Mouse (Mus musculus) heart, postnatal 0 days (tissue): ENCODE data around the gene Foxp1. TPM values are rescaled to one million over a fixed set of nuclear protein-coding genes. Genes with fewer than 3 reads are reported as not detected.

ENCODE experiments used
- ATAC-seq: fragments of 200-750 bp; cut with Nextera tagmentation; 2 replicates; pipeline ENCODE4 v1.8.0; 2017; ENCODE audit warnings: low read depth, moderate number of reproducible peaks, moderate library complexity; ENCODE audit not compliant: insufficient read depth
- DNase-seq: peaks from one replicate; pipeline ENCODE4 v3.0.0-alpha.2; 2016; ENCODE audit warnings: low spot score
- H3K27ac ChIP-seq: fragments of 300-500 bp; sonication (generic); 2 replicates; pipeline ENCODE4 v1.5.1; 2014; ENCODE audit warnings: low read depth, mild to moderate bottlenecking
- H3K27me3 ChIP-seq: fragments of 300-500 bp; sonication (generic); 2 replicates; pipeline ENCODE4 v1.6.1; 2014; ENCODE audit warnings: low read length, mixed read lengths; ENCODE audit not compliant: control insufficient read depth, insufficient read depth
- H3K36me3 ChIP-seq: fragments of 300-500 bp; sonication (generic); replicated peaks from 2 replicates; pipeline ENCODE4 v1.6.1; 2014; ENCODE audit warnings: low read length, mixed read lengths; ENCODE audit not compliant: control insufficient read depth, insufficient read depth
- H3K4me1 ChIP-seq: fragments of 300-500 bp; sonication (generic); 2 replicates; pipeline ENCODE4 v1.6.1; 2014; ENCODE audit warnings: antibody characterized with exemption; ENCODE audit not compliant: control insufficient read depth, insufficient read depth
- H3K4me2 ChIP-seq: fragments of 300-500 bp; sonication (generic); 2 replicates; pipeline ENCODE4 v1.6.1; 2014; ENCODE audit warnings: low read depth, mild to moderate bottlenecking, low read length, moderate library complexity
- H3K4me3 ChIP-seq: fragments of 300-500 bp; sonication (generic); 2 replicates; pipeline ENCODE4 v1.5.1; 2014; ENCODE audit warnings: low read depth, low read length
- H3K9ac ChIP-seq: fragments of 300-500 bp; sonication (generic); replicated peaks from 2 replicates; pipeline ENCODE4 v1.6.1; 2014; ENCODE audit warnings: low read depth, low read length, mixed read lengths
- H3K9me3 ChIP-seq: fragments of 300-500 bp; sonication (generic); replicated peaks from 2 replicates; pipeline ENCODE4 v1.6.1; 2016; ENCODE audit warnings: low read length; ENCODE audit not compliant: control insufficient read depth
- CTCF ChIP-seq: IDR thresholded peaks from 2 replicates; pipeline ENCODE4 v1.5.1; 2016; ENCODE audit warnings: antibody characterized with exemption, control low read depth, low read depth
- EP300 ChIP-seq: IDR thresholded peaks from 2 replicates; pipeline ENCODE4 v1.6.1; 2016; ENCODE audit warnings: antibody characterized with exemption, low read depth
- WGBS: fragments of 180-500 bp; shearing (Covaris S2); extraction: QIAGEN DNeasy Blood & Tissue Kit; methylation state at CpG from one replicate; pipeline ENCODE4 v1.1.7; 2014; 5-methylcytosine and 5-hydroxymethylcytosine counted together
- polyA plus RNA-seq: library from polyadenylated mRNA; unstranded; fragments of >200 nt; fragmentation: Nextera tagmentation; extraction: Ambion mirVana; gene quantifications from 2 replicates; pipeline ENCODE4 v1.2.1, GENCODE M21; 2015
- total RNA-seq: library from RNA; depleted of rRNA; stranded (reverse); fragments of >200 nt; gene quantifications from 2 replicates; pipeline ENCODE4 v1.2.3, GENCODE M21; 2014; ENCODE audit warnings: low replicate concordance

Foxp1 gene
- total and polyA plus RNA-seq, 2 experiments from 2014 or later: 40.7 to 88.1 TPM

- Histone ChIP-seq H3K27me3 (no peaks in the 10 kb centered on the region), H3K4me3 (no peak overlapping the region)
- DNase-seq: no peak
Observed at GRCm38 (mm10) chr6:99056379-99056778, 466.1 kb downstream of the Foxp1 start.

GRCm38 (mm10) chr6:99053998-99054397 lies 468.5 kb downstream of the Foxp1 start:
- ATAC-seq (no peak), DNase-seq (no peak)
- H3K27me3 ChIP-seq: no peaks in the 10 kb centered on the region
- no peaks in the 10 kb centered on the region for H3K36me3 ChIP-seq
- no peaks in the 10 kb centered on the region; the same call in 1 of the 2 replicates for H3K4me1 ChIP-seq
- TF ChIP-seq CTCF (no peak), EP300 (no peak)
- 84% methylated on average over 2 of the region's 2 CpGs for WGBS
- no peak overlapping the region for H3K27ac ChIP-seq
- no peak overlapping the region for H3K4me3 ChIP-seq
- no peak overlapping the region for H3K9ac ChIP-seq
- no peak overlapping the region for H3K4me2 ChIP-seq
- no peaks in the 10 kb centered on the region for H3K9me3 ChIP-seq

More at GRCm38 (mm10) chr6:99056379-99056778, 466.1 kb downstream of the Foxp1 start:
- 74% methylated on average over 2 of the region's 2 CpGs for WGBS
- H3K27ac ChIP-seq: no peak overlapping the region
- ATAC-seq: no peak
- H3K4me2 ChIP-seq: no peak overlapping the region
- H3K9ac ChIP-seq: no peak overlapping the region
- TF ChIP-seq EP300: no peak
- TF ChIP-seq CTCF: no peak
- no peaks in the 10 kb centered on the region for H3K9me3 ChIP-seq
- no peaks in the 10 kb centered on the region; the same call in 1 of the 2 replicates for H3K4me1 ChIP-seq
- no peaks in the 10 kb centered on the region for H3K36me3 ChIP-seq

GRCm38 (mm10) chr6:99053111-99053510 lies 469.4 kb downstream of the Foxp1 start:
- no peak for ATAC-seq
- Histone ChIP-seq H3K27ac (no peak overlapping the region), H3K4me2 (no peak overlapping the region), H3K36me3 (no peaks in the 10 kb centered on the region), H3K4me3 (no peak overlapping the region), H3K27me3 (no peaks in the 10 kb centered on the region), H3K9ac (no peak overlapping the region), H3K9me3 (no peaks in the 10 kb centered on the region), H3K4me1 (no peaks in the 10 kb centered on the region; the same call in 1 of the 2 replicates)
- DNase-seq: no peak
- TF ChIP-seq EP300 (no peak), CTCF (no peak)
- WGBS: 57% methylated on average over 7 of the region's 7 CpGs

GRCm38 (mm10) chr6:99051724-99052123 lies 470.8 kb downstream of the Foxp1 start:
- Histone ChIP-seq H3K4me3 (no peak overlapping the region), H3K9me3 (no peaks in the 10 kb centered on the region), H3K4me1 (no peaks in the 10 kb centered on the region; the same call in 1 of the 2 replicates), H3K9ac (no peak overlapping the region), H3K27me3 (no peaks in the 10 kb centered on the region), H3K4me2 (no peak overlapping the region), H3K36me3 (no peaks in the 10 kb centered on the region), H3K27ac (no peak overlapping the region)
- DNase-seq (no peak), ATAC-seq (no peak)
- TF ChIP-seq CTCF: no peak
- TF ChIP-seq EP300: no peak

GRCm38 (mm10) chr6:99050288-99051006 lies 472.1 kb downstream of the Foxp1 start:
- Histone ChIP-seq H3K27me3 (no peaks in the 10 kb centered on the region), H3K9ac (no peak overlapping the region), H3K27ac (no peak overlapping the region), H3K4me3 (no peak overlapping the region), H3K36me3 (no peaks in the 10 kb centered on the region), H3K4me1 (no peaks in the 10 kb centered on the region; the same call in 1 of the 2 replicates), H3K9me3 (no peaks in the 10 kb centered on the region), H3K4me2 (no peak overlapping the region)
- no peak for DNase-seq
- ATAC-seq: no peak
- no peak for TF ChIP-seq EP300
- no peak for TF ChIP-seq CTCF
- 74% methylated on average over 3 of the region's 3 CpGs for whole genome bisulfite sequencing

GRCm38 (mm10) chr6:99047322-99047721 lies 475.2 kb downstream of the Foxp1 start:
- Histone ChIP-seq H3K27me3 (no peaks in the 10 kb centered on the region), H3K27ac (no peak overlapping the region), H3K4me3 (no peak overlapping the region), H3K36me3 (no peaks in the 10 kb centered on the region), H3K4me1 (no peaks in the 10 kb centered on the region), H3K9me3 (no peaks in the 10 kb centered on the region), H3K4me2 (no peak overlapping the region), H3K9ac (no peak overlapping the region)
- WGBS: 37% methylated on average over 5 of the region's 5 CpGs
- DNase-seq (no peak), ATAC-seq (no peak)
- TF ChIP-seq CTCF (no peak), EP300 (no peak)
